Mouse (Mus musculus): ENCODE data around the gene Rag2. TPM values are rescaled to one million over a fixed set of nuclear protein-coding genes. Genes with fewer than 3 reads are reported as not detected.

Gene Rag2
- total and polyA plus RNA-seq, 3 experiments: not detected

- Histone ChIP-seq H3K4me3 (no peak overlapping the region), H3K36me3 (ENCODE audit: control insufficient read depth, insufficient read depth, low read length) (no peaks in the 10 kb centered on the region), H3K27ac (no peak overlapping the region), H3K4me1 (ENCODE audit: control insufficient read depth, insufficient read depth, low read length) (peaks cover 2% of the 10 kb centered on the region), H3K27me3 (ENCODE audit: control insufficient read depth, insufficient read depth, low read length) (no peaks in the 10 kb centered on the region; the same call in 1 of the 2 replicates), H3K9ac (ENCODE audit: low read depth, low read length) (no peak overlapping the region), H3K79me2 (replicated peaks; ENCODE audit: control insufficient read depth, insufficient read depth, low read length) (no peaks in the 10 kb centered on the region)
- intact Hi-C loops (cut with DNase I): no loop called here
- WGBS: 67% methylated on average over 2 of the region's 2 CpGs
- DNase-seq: no peak
- TF ChIP-seq EP300 (IDR thresholded peaks at IDR 0.05; ENCODE audit: insufficient read depth, low read depth, low read length) (no peak), CTCF (IDR thresholded peaks at IDR 0.05) (no peak), POLR2A (IDR thresholded peaks at IDR 0.05; ENCODE audit: insufficient read depth, low read depth, low read length) (no peak)
Measured at GRCm38 (mm10) chr2:101660536-101660935, 36.0 kb downstream of the Rag2 start.

GRCm38 (mm10) chr2:101665058-101665702, 40.7 kb downstream of the Rag2 start:
- TF ChIP-seq POLR2A (IDR thresholded peaks at IDR 0.05; ENCODE audit: insufficient read depth, low read depth, low read length) (no peak), EP300 (IDR thresholded peaks at IDR 0.05; ENCODE audit: insufficient read depth, low read depth, low read length) (0 out of 2 replicates have a peak, but pooled peaks have one; percentile 41)
- no peaks in the 10 kb centered on the region; the same call in 1 of the 2 replicates for H3K27me3 ChIP-seq (ENCODE audit: control insufficient read depth, insufficient read depth, low read length)
- intact Hi-C loops (cut with DNase I): loop anchor here (1.0 to 5.0 kb wide), 2 partner anchors 38 to 206 kb away; no protein-coding TSS in a partner anchor

GRCm38 (mm10) chr2:101665703-101666092, 41.2 kb downstream of the Rag2 start:
- no peak for TF ChIP-seq EP300 (IDR thresholded peaks at IDR 0.05; ENCODE audit: insufficient read depth, low read depth, low read length)
- TF ChIP-seq CTCF (IDR thresholded peaks at IDR 0.05): no peak
- TF ChIP-seq POLR2A (IDR thresholded peaks at IDR 0.05; ENCODE audit: insufficient read depth, low read depth, low read length): no peak
- intact Hi-C loops (cut with DNase I): loop anchor here (1.0 to 5.0 kb wide), 2 partner anchors 38 to 206 kb away; no protein-coding TSS in a partner anchor
- H3K36me3 ChIP-seq (ENCODE audit: control insufficient read depth, insufficient read depth, low read length): no peaks in the 10 kb centered on the region
- H3K79me2 ChIP-seq (replicated peaks; ENCODE audit: control insufficient read depth, insufficient read depth, low read length): no peaks in the 10 kb centered on the region
- 90% methylated on average over 3 of the region's 3 CpGs for WGBS
- peaks cover 2% of the 10 kb centered on the region for H3K4me1 ChIP-seq (ENCODE audit: control insufficient read depth, insufficient read depth, low read length)
- H3K27ac ChIP-seq: peak overlapping the region; percentile 4; the same call in 1 of the 2 replicates
- no peaks in the 10 kb centered on the region; the same call in 1 of the 2 replicates for H3K27me3 ChIP-seq (ENCODE audit: control insufficient read depth, insufficient read depth, low read length)
- H3K4me3 ChIP-seq: no peak overlapping the region
- H3K9ac ChIP-seq (ENCODE audit: low read depth, low read length): no peak overlapping the region
- DNase-seq: no peak

More at GRCm38 (mm10) chr2:101665058-101665702, 40.7 kb downstream of the Rag2 start:
- H3K36me3 ChIP-seq (ENCODE audit: control insufficient read depth, insufficient read depth, low read length): no peaks in the 10 kb centered on the region
- no peak overlapping the region for H3K9ac ChIP-seq (ENCODE audit: low read depth, low read length)
- H3K4me1 ChIP-seq (ENCODE audit: control insufficient read depth, insufficient read depth, low read length): peaks cover 2% of the 10 kb centered on the region
- peak; percentile 70 to 71 for DNase-seq
- H3K4me3 ChIP-seq: no peak overlapping the region
- H3K79me2 ChIP-seq (replicated peaks; ENCODE audit: control insufficient read depth, insufficient read depth, low read length): no peaks in the 10 kb centered on the region
- peak overlapping the region; percentile 4; the same call in 1 of the 2 replicates for H3K27ac ChIP-seq
- WGBS: 22% methylated on average over 9 of the region's 9 CpGs

- Histone ChIP-seq H3K4me1 (ENCODE audit: control insufficient read depth, insufficient read depth, low read length) (peaks cover 2% of the 10 kb centered on the region), H3K9ac (ENCODE audit: low read depth, low read length) (no peak overlapping the region), H3K36me3 (ENCODE audit: control insufficient read depth, insufficient read depth, low read length) (no peaks in the 10 kb centered on the region), H3K79me2 (replicated peaks; ENCODE audit: control insufficient read depth, insufficient read depth, low read length) (no peaks in the 10 kb centered on the region), H3K27ac (no peak overlapping the region), H3K27me3 (ENCODE audit: control insufficient read depth, insufficient read depth, low read length) (no peaks in the 10 kb centered on the region), H3K4me3 (no peak overlapping the region)
- intact Hi-C loops (cut with DNase I): loop anchor here (5.0 kb wide), 1 partner anchor 41 kb away; no protein-coding TSS in a partner anchor
- no peak for DNase-seq
- 71% methylated on average over 3 of the region's 3 CpGs for WGBS
- TF ChIP-seq CTCF (IDR thresholded peaks at IDR 0.05) (no peak), EP300 (IDR thresholded peaks at IDR 0.05; ENCODE audit: insufficient read depth, low read depth, low read length) (no peak)
Measured at GRCm38 (mm10) chr2:101668751-101669150, 44.2 kb downstream of the Rag2 start.

- Histone ChIP-seq H3K27me3 (ENCODE audit: control insufficient read depth, insufficient read depth, low read length) (no peaks in the 10 kb centered on the region), H3K4me1 (ENCODE audit: control insufficient read depth, insufficient read depth, low read length) (no peaks in the 10 kb centered on the region), H3K4me3 (no peak overlapping the region), H3K27ac (no peak overlapping the region), H3K9ac (ENCODE audit: low read depth, low read length) (no peak overlapping the region), H3K79me2 (replicated peaks; ENCODE audit: control insufficient read depth, insufficient read depth, low read length) (peaks cover 2% of the 10 kb centered on the region), H3K36me3 (ENCODE audit: control insufficient read depth, insufficient read depth, low read length) (no peaks in the 10 kb centered on the region)
- intact Hi-C loops (cut with DNase I): no loop called here
- 51% methylated on average over 3 of the region's 3 CpGs for WGBS
- TF ChIP-seq POLR2A (IDR thresholded peaks at IDR 0.05; ENCODE audit: insufficient read depth, low read depth, low read length) (no peak), CTCF (IDR thresholded peaks at IDR 0.05) (no peak), EP300 (IDR thresholded peaks at IDR 0.05; ENCODE audit: insufficient read depth, low read depth, low read length) (no peak)
- no peak for DNase-seq
Measured at GRCm38 (mm10) chr2:101673547-101673946, 49.0 kb downstream of the Rag2 start.

Measured in heart, adult 2 months (tissue).